9 mouse cellular contexts compared by ENCODE assay signal in the genomic region with DNA sequence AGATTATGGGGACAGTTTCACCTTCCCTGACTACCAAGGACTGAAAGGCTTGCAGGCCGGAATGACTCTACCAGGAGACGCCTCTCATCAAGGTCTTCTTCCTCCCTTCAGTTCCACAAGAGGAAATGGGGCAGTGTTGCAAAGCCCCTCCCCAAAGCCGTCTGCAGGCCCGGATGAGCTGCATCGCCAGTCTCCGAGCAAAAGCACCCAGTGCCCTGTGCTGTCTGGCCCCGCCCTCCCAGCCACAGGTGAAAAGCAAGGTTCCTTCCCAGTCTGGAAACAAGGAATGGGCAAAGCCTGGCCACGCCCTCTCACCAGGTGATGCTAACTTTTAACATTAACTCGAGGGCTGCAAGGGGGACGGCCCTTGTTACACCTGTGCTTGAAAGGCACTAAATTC. TPM values are rescaled to one million over a fixed set of nuclear protein-coding genes. Genes with fewer than 3 reads are reported as not detected.
DNase-seq lines count a peak whose midpoint lies in the region; ATAC-seq and TF ChIP-seq lines count a peak whose summit lies in the region.
"Had no signal": no experiment of that assay in that cellular context is flagged by ENCODE, and none has a peak within 500 bp of the region (broad histone marks: within the 10 kb centered on the region; RNA-seq: fewer than 3 reads in every experiment).

No protein-coding gene starts in this region.

- peak; percentile 36 for DNase-seq in cerebellum, adult 9-10 months
- DNase-seq in cerebellum, postnatal 10 days, result no peak
- DNase-seq in WW6 (ENCODE audit: low read depth, low spot score), result peak; percentile 42
- DNase-seq in kidney, postnatal 0 days (ENCODE audit: low spot score), result no peak
- DNase-seq in Muller cell, postnatal 12 days (ENCODE audit: inconsistent ontology term), result no peak
- DNase-seq in frontal cortex, postnatal 10 days (ENCODE audit: low spot score in 2 of 2), result no peak
- DNase-seq in gastrocnemius, postnatal 14 days, result no peak

- no peak overlapping the region for H3K4me3 ChIP-seq in kidney, postnatal 0 days (replicated peaks; ENCODE audit: low read depth, low read length)

- no peaks in the 10 kb centered on the region for H3K27me3 ChIP-seq in kidney, postnatal 0 days (ENCODE audit: insufficient read depth, low read length)

- H3K36me3 ChIP-seq in kidney, postnatal 0 days (ENCODE audit: insufficient read depth, low read length), result peaks cover 20% of the 10 kb centered on the region; the same call in 1 of the 2 replicates

- H3K4me1 ChIP-seq in kidney, postnatal 0 days (replicated peaks; ENCODE audit: insufficient read depth, low read length), result peaks cover 12% of the 10 kb centered on the region

- intact Hi-C loops in gastrocnemius, postnatal 14 days (cut with DNase I; ENCODE audit: low total_unique reads), result no loop called here

- no peak for TF ChIP-seq CTCF in kidney, postnatal 0 days (IDR thresholded peaks at IDR 0.05; ENCODE audit: low read depth)

- peak; percentile 72 for ATAC-seq in kidney, postnatal 0 days (replicated peaks; ENCODE audit: low FRiP score, low read depth)
- ATAC-seq in megakaryocyte progenitor cell, adult 5-6 weeks (replicated peaks; ENCODE audit: poor library complexity), result peak; percentile 43

- no peak overlapping the region for H3K9ac ChIP-seq in kidney, postnatal 0 days (ENCODE audit: low read depth, low read length)

- H3K27ac ChIP-seq in kidney, postnatal 0 days, result peak overlapping the region; percentile 84

- peak overlapping the region; percentile 10; the same call in 1 of the 2 replicates for H3K4me2 ChIP-seq in kidney, postnatal 0 days (ENCODE audit: low read length)
- H3K4me2 ChIP-seq: midbrain, embryonic 11.5 days had no signal

- H3K9me3 ChIP-seq in kidney, postnatal 0 days (replicated peaks; ENCODE audit: low read length), result no peaks in the 10 kb centered on the region

- 39% methylated on average over 10 of the region's 10 CpGs for WGBS in kidney, postnatal 0 days

RNA-seq across cellular contexts. Expression of a gene that starts 16.8 kb away (rescaled TPM):
- polyA plus RNA-seq in kidney, postnatal 0 days (2015; fragmentation: Nextera tagmentation; extraction: Ambion mirVana), result 22.8 and 23.3 TPM in 2 replicates
- total RNA-seq in megakaryocyte progenitor cell, adult 5-6 weeks (2015), result 25.6 and 30.9 TPM in 2 replicates
- 30.9 and 32.6 TPM in 2 replicates for total RNA-seq in megakaryocyte progenitor cell, adult 5-6 weeks (2017)
- 1 to 10 TPM; 3.6 TPM for total RNA-seq in gastrocnemius, postnatal 14 days (2021)

RNA-seq across cellular contexts. Expression of a gene that starts 17.3 kb away (rescaled TPM):
- 49.7 and 49.9 TPM in 2 replicates for polyA plus RNA-seq in kidney, postnatal 0 days (2015; fragmentation: Nextera tagmentation; extraction: Ambion mirVana)
- 12.3 and 13.7 TPM in 2 replicates for total RNA-seq in megakaryocyte progenitor cell, adult 5-6 weeks (2015)
- total RNA-seq in megakaryocyte progenitor cell, adult 5-6 weeks (2017), result 16.0 and 20.0 TPM in 2 replicates
- 10 to 100 TPM; 28.4 to 31.3 TPM for total RNA-seq in gastrocnemius, postnatal 14 days (2021)

RNA-seq across cellular contexts. Expression of a gene that starts 17.6 kb away (rescaled TPM):
- polyA plus RNA-seq in kidney, postnatal 0 days (2015; fragmentation: Nextera tagmentation; extraction: Ambion mirVana), result 17.2 and 18.8 TPM in 2 replicates
- total RNA-seq in megakaryocyte progenitor cell, adult 5-6 weeks (2015), result 8.8 and 10.9 TPM in 2 replicates
- total RNA-seq in megakaryocyte progenitor cell, adult 5-6 weeks (2017), result 16.9 and 17.3 TPM in 2 replicates
- total RNA-seq in gastrocnemius, postnatal 14 days (2021), result 1 to 10 TPM; 5.0 to 7.5 TPM

RNA-seq across cellular contexts. Expression of a gene that starts 17.7 kb away (rescaled TPM):
- polyA plus RNA-seq in kidney, postnatal 0 days (2015; fragmentation: Nextera tagmentation; extraction: Ambion mirVana), result 21.0 and 21.6 TPM in 2 replicates
- 26.0 and 29.0 TPM in 2 replicates for total RNA-seq in megakaryocyte progenitor cell, adult 5-6 weeks (2015)
- 13.7 and 13.9 TPM in 2 replicates for total RNA-seq in megakaryocyte progenitor cell, adult 5-6 weeks (2017)
- total RNA-seq in gastrocnemius, postnatal 14 days (2021), result 10 to 100 TPM; 21.2 to 22.9 TPM

RNA-seq across cellular contexts. Expression of a gene that starts 43.2 kb away (rescaled TPM):
- 3.9 TPM in 2 replicates for polyA plus RNA-seq in kidney, postnatal 0 days (2015; fragmentation: Nextera tagmentation; extraction: Ambion mirVana)
- not detected in 2 replicates for total RNA-seq in megakaryocyte progenitor cell, adult 5-6 weeks (2015)
- total RNA-seq in megakaryocyte progenitor cell, adult 5-6 weeks (2017), result not detected in 2 replicates
- not detected for total RNA-seq in gastrocnemius, postnatal 14 days (2021)

Comparison
In these comparisons a context has a peak if more than half of its experiments do, and no peak if none do; other contexts are left out.
1. DNase-seq: peak in cerebellum, adult 9-10 months (single experiment) and WW6 (single experiment); none in cerebellum, postnatal 10 days (0 of 2), kidney, postnatal 0 days (single experiment), Muller cell, postnatal 12 days (single experiment), frontal cortex, postnatal 10 days (0 of 2) and gastrocnemius, postnatal 14 days (single experiment).
2. RNA of a gene that starts 16.8 kb away (total RNA-seq): 25.6 to 32.6 TPM in megakaryocyte progenitor cell, adult 5-6 weeks; 3.6 TPM in gastrocnemius, postnatal 14 days; every median in the first group is over 4 times any median in the second.